Mouse (Mus musculus): ENCODE results near the gene Olfr320. TPM values are rescaled to one million over a fixed set of nuclear protein-coding genes. Genes with fewer than 3 reads are reported as not detected.

Olfr320 gene
- total and polyA plus RNA-seq, 2 experiments from 2014 or later: not detected

- Histone ChIP-seq H3K4me1 (ENCODE audit: control insufficient read depth, insufficient read depth) (0 out of 2 replicates have a peak, but pooled peaks cover 7% of the 10 kb centered on the region), H3K4me3 (ENCODE audit: low read depth, low read length) (no peak overlapping the region), H3K27ac (ENCODE audit: low read depth) (no peak overlapping the region), H3K27me3 (ENCODE audit: control insufficient read depth, insufficient read depth, low read length) (peaks cover 41% of the 10 kb centered on the region), H3K9ac (replicated peaks; ENCODE audit: low read depth, low read length) (no peak overlapping the region), H3K9me3 (replicated peaks; ENCODE audit: control insufficient read depth, low read length) (no peaks in the 10 kb centered on the region), H3K36me3 (replicated peaks; ENCODE audit: control insufficient read depth, insufficient read depth, low read length) (no peaks in the 10 kb centered on the region), H3K4me2 (ENCODE audit: low read depth, low read length) (peak overlapping the region; percentile 60; the same call in 1 of the 2 replicates)
- no peak for TF ChIP-seq CTCF (IDR thresholded peaks at IDR 0.05; ENCODE audit: low read depth)
- no peak for TF ChIP-seq EP300 (IDR thresholded peaks at IDR 0.05; ENCODE audit: low read depth)
- no peak for DNase-seq (ENCODE audit: low spot score)
- WGBS: 30% methylated on average over 14 of the region's 14 CpGs
- ATAC-seq (ENCODE audit: insufficient read depth, low read depth): no peak
Observed at GRCm38 (mm10) chr11:58641057-58641456, 39.8 kb upstream of the Olfr320 start.

- Histone ChIP-seq H3K27ac (ENCODE audit: low read depth) (no peak overlapping the region), H3K27me3 (ENCODE audit: control insufficient read depth, insufficient read depth, low read length) (peaks cover 41% of the 10 kb centered on the region), H3K9me3 (replicated peaks; ENCODE audit: control insufficient read depth, low read length) (no peaks in the 10 kb centered on the region), H3K4me2 (ENCODE audit: low read depth, low read length) (no peak overlapping the region), H3K36me3 (replicated peaks; ENCODE audit: control insufficient read depth, insufficient read depth, low read length) (no peaks in the 10 kb centered on the region), H3K4me1 (ENCODE audit: control insufficient read depth, insufficient read depth) (0 out of 2 replicates have a peak, but pooled peaks cover 7% of the 10 kb centered on the region), H3K4me3 (ENCODE audit: low read depth, low read length) (no peak overlapping the region), H3K9ac (replicated peaks; ENCODE audit: low read depth, low read length) (no peak overlapping the region)
- TF ChIP-seq EP300 (IDR thresholded peaks at IDR 0.05; ENCODE audit: low read depth) (no peak), CTCF (IDR thresholded peaks at IDR 0.05; ENCODE audit: low read depth) (no peak)
- ATAC-seq (ENCODE audit: insufficient read depth, low read depth) (no peak), DNase-seq (ENCODE audit: low spot score) (no peak)
- WGBS: 73% methylated on average over 13 of the region's 13 CpGs
Observed at GRCm38 (mm10) chr11:58641638-58642358, 39.1 kb upstream of the Olfr320 start.

GRCm38 (mm10) chr11:58643350-58643749 lies 37.5 kb upstream of the Olfr320 start:
- TF ChIP-seq CTCF (IDR thresholded peaks at IDR 0.05; ENCODE audit: low read depth): peak; percentile 41
- no peak for TF ChIP-seq EP300 (IDR thresholded peaks at IDR 0.05; ENCODE audit: low read depth)
- no peak overlapping the region for H3K4me3 ChIP-seq (ENCODE audit: low read depth, low read length)
- WGBS: 27% methylated on average over 6 of the region's 6 CpGs
- H3K27me3 ChIP-seq (ENCODE audit: control insufficient read depth, insufficient read depth, low read length): peaks cover 28% of the 10 kb centered on the region
- H3K36me3 ChIP-seq (replicated peaks; ENCODE audit: control insufficient read depth, insufficient read depth, low read length): no peaks in the 10 kb centered on the region
- no peaks in the 10 kb centered on the region for H3K9me3 ChIP-seq (replicated peaks; ENCODE audit: control insufficient read depth, low read length)
- H3K27ac ChIP-seq (ENCODE audit: low read depth): no peak overlapping the region
- ATAC-seq (ENCODE audit: insufficient read depth, low read depth): no peak
- 0 out of 2 replicates have a peak, but pooled peaks cover 7% of the 10 kb centered on the region for H3K4me1 ChIP-seq (ENCODE audit: control insufficient read depth, insufficient read depth)
- no peak overlapping the region for H3K9ac ChIP-seq (replicated peaks; ENCODE audit: low read depth, low read length)
- no peak overlapping the region for H3K4me2 ChIP-seq (ENCODE audit: low read depth, low read length)
- DNase-seq (ENCODE audit: low spot score): no peak

GRCm38 (mm10) chr11:58655151-58655550 lies 25.7 kb upstream of the Olfr320 start:
- H3K4me3 ChIP-seq (ENCODE audit: low read depth, low read length): no peak overlapping the region
- WGBS: 84% methylated on average over 3 of the region's 3 CpGs
- no peak overlapping the region for H3K4me2 ChIP-seq (ENCODE audit: low read depth, low read length)
- TF ChIP-seq EP300 (IDR thresholded peaks at IDR 0.05; ENCODE audit: low read depth): no peak
- no peak for TF ChIP-seq CTCF (IDR thresholded peaks at IDR 0.05; ENCODE audit: low read depth)
- no peaks in the 10 kb centered on the region for H3K27me3 ChIP-seq (ENCODE audit: control insufficient read depth, insufficient read depth, low read length)
- no peaks in the 10 kb centered on the region for H3K36me3 ChIP-seq (replicated peaks; ENCODE audit: control insufficient read depth, insufficient read depth, low read length)
- H3K9ac ChIP-seq (replicated peaks; ENCODE audit: low read depth, low read length): no peak overlapping the region
- ATAC-seq (ENCODE audit: insufficient read depth, low read depth) (no peak), DNase-seq (ENCODE audit: low spot score) (no peak)
- no peak overlapping the region for H3K27ac ChIP-seq (ENCODE audit: low read depth)
- no peaks in the 10 kb centered on the region for H3K4me1 ChIP-seq (ENCODE audit: control insufficient read depth, insufficient read depth)
- no peaks in the 10 kb centered on the region for H3K9me3 ChIP-seq (replicated peaks; ENCODE audit: control insufficient read depth, low read length)

- no peak for TF ChIP-seq CTCF (IDR thresholded peaks at IDR 0.05; ENCODE audit: low read depth)
- TF ChIP-seq EP300 (IDR thresholded peaks at IDR 0.05; ENCODE audit: low read depth): no peak
- DNase-seq (ENCODE audit: low spot score) (no peak), ATAC-seq (ENCODE audit: insufficient read depth, low read depth) (no peak)
Observed at GRCm38 (mm10) chr11:58658596-58658995, 22.3 kb upstream of the Olfr320 start, which contains the start of gene Olfr322. Gene Olfr322 (plus strand): TSS chr11:58658782.

More at GRCm38 (mm10) chr11:58658596-58658995, 22.3 kb upstream of the Olfr320 start, which contains the start of gene Olfr322:
- no peak within 1 kb of the TSS for H3K4me2 ChIP-seq (ENCODE audit: low read depth, low read length)
- no peak within 1 kb of the TSS for H3K27ac ChIP-seq (ENCODE audit: low read depth)
- 80% methylated on average over 4 of the region's 4 CpGs for WGBS
- no peaks in the 10 kb centered on the region for H3K27me3 ChIP-seq (ENCODE audit: control insufficient read depth, insufficient read depth, low read length)
- no peaks in the 10 kb centered on the region for H3K36me3 ChIP-seq (replicated peaks; ENCODE audit: control insufficient read depth, insufficient read depth, low read length)
- H3K9me3 ChIP-seq (replicated peaks; ENCODE audit: control insufficient read depth, low read length): no peaks in the 10 kb centered on the region
- no peaks in the 10 kb centered on the region for H3K4me1 ChIP-seq (ENCODE audit: control insufficient read depth, insufficient read depth)
- H3K4me3 ChIP-seq (ENCODE audit: low read depth, low read length): no peak within 1 kb of the TSS
- H3K9ac ChIP-seq (replicated peaks; ENCODE audit: low read depth, low read length): no peak within 1 kb of the TSS
